Mouse (Mus musculus) brain, embryonic 18.5 days (tissue): ENCODE measurements around the gene Rft1.

Source experiments
- DNase-seq: peaks from one replicate; pipeline ENCODE4 v3.0.0-alpha.2; 2012; ENCODE audit warnings: low read depth, low spot score

Gene Rft1

GRCm38 (mm10) chr14:30653943-30654659 lies at the start of gene Rft1:
Rft1 (plus strand) TSS chr14:30654360.
- peak; percentile 85 for DNase-seq

GRCm38 (mm10) chr14:30606817-30607216 lies 47.3 kb upstream of the Rft1 start:
- no peak for DNase-seq

- DNase-seq: no peak
Observed at GRCm38 (mm10) chr14:30607696-30608095, 46.5 kb upstream of the Rft1 start.

- DNase-seq: no peak
Observed at GRCm38 (mm10) chr14:30608176-30608575, 46.0 kb upstream of the Rft1 start.

- DNase-seq: no peak
Observed at GRCm38 (mm10) chr14:30609499-30609898, 44.7 kb upstream of the Rft1 start.

- no peak for DNase-seq
Observed at GRCm38 (mm10) chr14:30610304-30610703, 43.9 kb upstream of the Rft1 start.

GRCm38 (mm10) chr14:30610940-30611339 lies 43.2 kb upstream of the Rft1 start:
- no peak for DNase-seq

- DNase-seq: no peak
Observed at GRCm38 (mm10) chr14:30612523-30612922, 41.6 kb upstream of the Rft1 start.

GRCm38 (mm10) chr14:30612962-30613715 lies 41.0 kb upstream of the Rft1 start:
- DNase-seq: no peak

GRCm38 (mm10) chr14:30616751-30617150 lies 37.4 kb upstream of the Rft1 start:
- no peak for DNase-seq

GRCm38 (mm10) chr14:30618746-30619275 lies 35.3 kb upstream of the Rft1 start:
- DNase-seq: no peak

GRCm38 (mm10) chr14:30619982-30620578 lies 34.1 kb upstream of the Rft1 start:
- no peak for DNase-seq

- no peak for DNase-seq
Observed at GRCm38 (mm10) chr14:30622130-30622529, 32.0 kb upstream of the Rft1 start.

GRCm38 (mm10) chr14:30622556-30622955 lies 31.6 kb upstream of the Rft1 start:
- DNase-seq: no peak

- no peak for DNase-seq
Observed at GRCm38 (mm10) chr14:30624277-30624721, 29.9 kb upstream of the Rft1 start.

GRCm38 (mm10) chr14:30625131-30625807 lies 28.9 kb upstream of the Rft1 start:
- no peak for DNase-seq

- no peak for DNase-seq
Observed at GRCm38 (mm10) chr14:30625856-30626726, 28.1 kb upstream of the Rft1 start, which contains the start of gene Prkcd. Prkcd (minus strand) TSS chr14:30626210.

- no peak for DNase-seq
Observed at GRCm38 (mm10) chr14:30626756-30627742, 27.1 kb upstream of the Rft1 start.

- DNase-seq: no peak
Observed at GRCm38 (mm10) chr14:30628235-30628634, 25.9 kb upstream of the Rft1 start.
